Mouse (Mus musculus): ENCODE data around the gene Fam129a. TPM values are rescaled to one million over a fixed set of nuclear protein-coding genes. Genes with fewer than 3 reads are reported as not detected.

Gene Fam129a
- polyA plus RNA-seq, 1 experiment from 2014 or later: 1.4 TPM

DNA sequence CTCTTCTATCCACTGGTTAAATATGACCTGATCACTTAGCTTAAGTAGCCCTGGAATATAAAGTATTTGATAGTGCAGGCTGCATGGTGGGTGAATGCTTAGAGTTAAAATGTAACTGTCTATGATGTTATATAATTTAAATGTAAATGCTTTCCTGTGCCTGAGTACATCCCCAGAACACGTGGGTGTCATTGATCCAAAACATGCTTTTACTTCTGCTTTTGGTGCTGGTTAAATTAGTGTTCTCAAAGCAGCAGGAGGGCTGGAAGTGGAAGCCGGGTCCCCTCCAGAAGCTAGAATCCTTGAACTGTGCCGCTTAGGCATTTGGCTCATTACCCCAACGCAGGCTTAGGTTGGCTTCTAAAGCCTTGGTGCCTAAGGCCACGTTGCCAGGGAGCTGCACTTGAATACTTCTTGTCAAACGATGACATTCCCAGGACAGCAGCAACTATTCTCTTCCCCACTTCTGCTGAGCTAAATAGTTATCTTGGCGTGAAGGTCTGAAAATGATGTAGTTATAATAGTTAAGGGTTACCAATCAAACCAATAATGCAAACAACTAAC, 86.1 kb downstream of the Fam129a start:
- Histone ChIP-seq H3K4me1 (ENCODE audit: control insufficient read depth, insufficient read depth, low read length) (no peaks in the 10 kb centered on the region), H3K9me3 (replicated peaks; ENCODE audit: control insufficient read depth, low read length) (no peaks in the 10 kb centered on the region), H3K27ac (replicated peaks; ENCODE audit: low read depth, low read length) (no peak overlapping the region), H3K9ac (replicated peaks; ENCODE audit: low read length) (no peak overlapping the region), H3K4me2 (ENCODE audit: low read depth, low read length) (no peak overlapping the region), H3K4me3 (ENCODE audit: low read depth, low read length) (no peak overlapping the region), H3K27me3 (ENCODE audit: control insufficient read depth, insufficient read depth, low read length) (no peaks in the 10 kb centered on the region), H3K36me3 (replicated peaks; ENCODE audit: control insufficient read depth, insufficient read depth, low read depth, low read length) (no peaks in the 10 kb centered on the region)
- no peak for DNase-seq (ENCODE audit: low spot score)
- no peak for ATAC-seq (replicated peaks; ENCODE audit: insufficient number of reproducible peaks, low FRiP score, low TSS enrichment, low read depth)
- WGBS: 60% methylated on average over 7 of the region's 7 CpGs

GRCm38 (mm10) chr1:151658291-151658830, 87.4 kb downstream of the Fam129a start:
- Histone ChIP-seq H3K27me3 (ENCODE audit: control insufficient read depth, insufficient read depth, low read length) (no peaks in the 10 kb centered on the region), H3K4me2 (ENCODE audit: low read depth, low read length) (no peak overlapping the region), H3K27ac (replicated peaks; ENCODE audit: low read depth, low read length) (no peak overlapping the region), H3K36me3 (replicated peaks; ENCODE audit: control insufficient read depth, insufficient read depth, low read depth, low read length) (no peaks in the 10 kb centered on the region), H3K4me1 (ENCODE audit: control insufficient read depth, insufficient read depth, low read length) (no peaks in the 10 kb centered on the region), H3K9me3 (replicated peaks; ENCODE audit: control insufficient read depth, low read length) (no peaks in the 10 kb centered on the region), H3K4me3 (ENCODE audit: low read depth, low read length) (no peak overlapping the region), H3K9ac (replicated peaks; ENCODE audit: low read length) (no peak overlapping the region)
- ATAC-seq (replicated peaks; ENCODE audit: insufficient number of reproducible peaks, low FRiP score, low TSS enrichment, low read depth) (no peak), DNase-seq (ENCODE audit: low spot score) (no peak)
- WGBS: 89% methylated on average over 19 of the region's 19 CpGs

- ATAC-seq (replicated peaks; ENCODE audit: insufficient number of reproducible peaks, low FRiP score, low TSS enrichment, low read depth) (no peak), DNase-seq (ENCODE audit: low spot score) (no peak)
- H3K36me3 ChIP-seq (replicated peaks; ENCODE audit: control insufficient read depth, insufficient read depth, low read depth, low read length): no peaks in the 10 kb centered on the region
- H3K4me2 ChIP-seq (ENCODE audit: low read depth, low read length): no peak overlapping the region
- H3K27me3 ChIP-seq (ENCODE audit: control insufficient read depth, insufficient read depth, low read length): no peaks in the 10 kb centered on the region
- no peaks in the 10 kb centered on the region for H3K4me1 ChIP-seq (ENCODE audit: control insufficient read depth, insufficient read depth, low read length)
- H3K27ac ChIP-seq (replicated peaks; ENCODE audit: low read depth, low read length): no peak overlapping the region
- no peaks in the 10 kb centered on the region for H3K9me3 ChIP-seq (replicated peaks; ENCODE audit: control insufficient read depth, low read length)
- no peak overlapping the region for H3K9ac ChIP-seq (replicated peaks; ENCODE audit: low read length)
- no peak overlapping the region for H3K4me3 ChIP-seq (ENCODE audit: low read depth, low read length)
- 70% methylated on average over 8 of the region's 8 CpGs for WGBS
Measured at GRCm38 (mm10) chr1:151659636-151660035, 88.7 kb downstream of the Fam129a start.

DNA sequence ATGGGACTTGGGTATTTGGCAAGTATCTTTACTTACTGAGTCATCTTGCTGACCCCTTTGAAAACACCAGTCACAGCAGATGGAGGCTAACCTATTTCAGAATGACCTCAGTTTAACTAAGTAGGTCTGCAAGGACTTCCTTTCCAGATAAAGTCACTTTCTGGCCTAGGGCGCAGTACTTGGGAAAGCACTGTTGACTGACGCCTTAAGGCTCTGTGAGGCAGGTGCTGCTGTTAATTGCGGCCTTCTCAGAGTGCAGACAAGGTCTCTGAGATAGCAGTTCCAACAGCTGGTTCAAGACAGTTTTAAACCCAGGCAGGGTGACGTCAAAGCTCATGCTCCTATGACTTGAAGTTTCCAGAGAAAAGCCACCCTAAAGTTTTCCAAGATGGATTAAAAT, 89.3 kb downstream of the Fam129a start:
- H3K36me3 ChIP-seq (replicated peaks; ENCODE audit: control insufficient read depth, insufficient read depth, low read depth, low read length): no peaks in the 10 kb centered on the region
- no peak for ATAC-seq (replicated peaks; ENCODE audit: insufficient number of reproducible peaks, low FRiP score, low TSS enrichment, low read depth)
- no peaks in the 10 kb centered on the region for H3K4me1 ChIP-seq (ENCODE audit: control insufficient read depth, insufficient read depth, low read length)
- no peak overlapping the region for H3K9ac ChIP-seq (replicated peaks; ENCODE audit: low read length)
- WGBS: 82% methylated on average over 4 of the region's 4 CpGs
- no peak overlapping the region for H3K4me3 ChIP-seq (ENCODE audit: low read depth, low read length)
- DNase-seq (ENCODE audit: low spot score): no peak
- H3K9me3 ChIP-seq (replicated peaks; ENCODE audit: control insufficient read depth, low read length): no peaks in the 10 kb centered on the region
- no peaks in the 10 kb centered on the region for H3K27me3 ChIP-seq (ENCODE audit: control insufficient read depth, insufficient read depth, low read length)
- no peak overlapping the region for H3K27ac ChIP-seq (replicated peaks; ENCODE audit: low read depth, low read length)
- H3K4me2 ChIP-seq (ENCODE audit: low read depth, low read length): no peak overlapping the region

DNA sequence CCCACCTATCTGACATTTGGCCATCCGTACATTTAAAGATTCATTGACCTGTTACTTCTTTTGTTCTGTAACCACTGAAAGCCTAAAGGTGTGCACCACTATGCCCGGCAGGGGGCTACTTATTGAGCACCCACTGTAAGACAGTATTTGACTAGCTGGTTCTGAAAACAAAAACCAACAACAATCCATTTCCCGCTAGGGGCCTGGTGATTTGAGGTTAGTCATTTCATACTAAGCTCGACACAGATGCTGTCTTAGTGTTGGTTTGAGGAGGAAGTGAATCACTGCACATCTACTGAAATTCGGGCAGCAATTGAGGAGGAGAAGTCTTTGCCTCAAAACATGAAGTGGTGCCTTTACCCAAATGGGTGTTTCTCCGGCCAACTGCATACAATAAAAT, 89.9 kb downstream of the Fam129a start:
- Histone ChIP-seq H3K27ac (replicated peaks; ENCODE audit: low read depth, low read length) (no peak overlapping the region), H3K9ac (replicated peaks; ENCODE audit: low read length) (no peak overlapping the region), H3K4me1 (ENCODE audit: control insufficient read depth, insufficient read depth, low read length) (no peaks in the 10 kb centered on the region), H3K36me3 (replicated peaks; ENCODE audit: control insufficient read depth, insufficient read depth, low read depth, low read length) (no peaks in the 10 kb centered on the region), H3K4me3 (ENCODE audit: low read depth, low read length) (no peak overlapping the region), H3K27me3 (ENCODE audit: control insufficient read depth, insufficient read depth, low read length) (no peaks in the 10 kb centered on the region), H3K9me3 (replicated peaks; ENCODE audit: control insufficient read depth, low read length) (no peaks in the 10 kb centered on the region), H3K4me2 (ENCODE audit: low read depth, low read length) (no peak overlapping the region)
- WGBS: 88% methylated on average over 6 of the region's 6 CpGs
- DNase-seq (ENCODE audit: low spot score): no peak
- ATAC-seq (replicated peaks; ENCODE audit: insufficient number of reproducible peaks, low FRiP score, low TSS enrichment, low read depth): no peak

DNA sequence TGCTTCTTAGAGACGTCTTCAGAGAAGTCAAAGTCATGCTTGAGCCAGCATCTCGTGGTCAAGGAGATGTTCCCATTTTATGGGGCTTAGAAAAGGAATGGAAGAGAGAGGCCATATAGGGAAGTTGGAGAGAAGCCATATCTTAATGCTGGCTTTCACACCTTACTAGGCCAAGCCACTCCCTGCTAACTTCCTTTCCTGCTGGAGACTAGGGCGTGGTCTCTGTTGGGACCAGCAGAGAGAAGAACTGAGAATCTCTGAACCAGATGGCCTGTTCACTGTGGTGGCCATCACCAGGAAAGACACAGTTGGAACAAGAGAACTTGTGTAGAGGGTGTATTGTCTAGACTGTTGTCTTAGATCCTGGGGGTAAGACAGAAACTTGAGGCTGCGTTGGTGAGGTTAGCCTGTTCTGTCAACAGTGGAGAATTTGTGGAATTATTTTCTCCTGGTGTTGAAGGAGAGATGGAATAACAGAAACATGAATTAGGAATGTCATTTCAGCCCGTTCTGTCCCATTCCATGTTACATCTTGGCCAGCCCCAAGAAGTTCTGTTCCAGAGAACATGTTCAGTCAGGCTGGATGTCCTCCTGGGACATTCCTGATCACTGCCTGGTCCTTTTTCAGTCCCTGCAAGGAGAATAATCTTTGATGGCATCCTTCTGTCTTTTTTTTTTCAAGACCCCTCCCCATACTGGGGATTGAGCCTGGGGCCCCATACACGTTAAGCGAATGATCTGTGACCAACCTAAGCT, 90.9 kb downstream of the Fam129a start:
- ATAC-seq (replicated peaks; ENCODE audit: insufficient number of reproducible peaks, low FRiP score, low TSS enrichment, low read depth): no peak
- WGBS: 82% methylated on average over 7 of the region's 7 CpGs
- DNase-seq (ENCODE audit: low spot score): no peak
- Histone ChIP-seq H3K4me1 (ENCODE audit: control insufficient read depth, insufficient read depth, low read length) (no peaks in the 10 kb centered on the region), H3K4me2 (ENCODE audit: low read depth, low read length) (no peak overlapping the region), H3K9ac (replicated peaks; ENCODE audit: low read length) (no peak overlapping the region), H3K4me3 (ENCODE audit: low read depth, low read length) (no peak overlapping the region), H3K27ac (replicated peaks; ENCODE audit: low read depth, low read length) (no peak overlapping the region), H3K36me3 (replicated peaks; ENCODE audit: control insufficient read depth, insufficient read depth, low read depth, low read length) (no peaks in the 10 kb centered on the region), H3K27me3 (ENCODE audit: control insufficient read depth, insufficient read depth, low read length) (no peaks in the 10 kb centered on the region), H3K9me3 (replicated peaks; ENCODE audit: control insufficient read depth, low read length) (no peaks in the 10 kb centered on the region)

GRCm38 (mm10) chr1:151662958-151663357, 92.0 kb downstream of the Fam129a start:
- H3K27ac ChIP-seq (replicated peaks; ENCODE audit: low read depth, low read length): no peak overlapping the region
- H3K4me3 ChIP-seq (ENCODE audit: low read depth, low read length): no peak overlapping the region
- H3K9ac ChIP-seq (replicated peaks; ENCODE audit: low read length): no peak overlapping the region
- 92% methylated on average over 6 of the region's 6 CpGs for WGBS
- no peak for DNase-seq (ENCODE audit: low spot score)
- no peaks in the 10 kb centered on the region for H3K36me3 ChIP-seq (replicated peaks; ENCODE audit: control insufficient read depth, insufficient read depth, low read depth, low read length)
- H3K9me3 ChIP-seq (replicated peaks; ENCODE audit: control insufficient read depth, low read length): no peaks in the 10 kb centered on the region
- no peak for ATAC-seq (replicated peaks; ENCODE audit: insufficient number of reproducible peaks, low FRiP score, low TSS enrichment, low read depth)
- no peaks in the 10 kb centered on the region for H3K4me1 ChIP-seq (ENCODE audit: control insufficient read depth, insufficient read depth, low read length)
- H3K4me2 ChIP-seq (ENCODE audit: low read depth, low read length): no peak overlapping the region
- H3K27me3 ChIP-seq (ENCODE audit: control insufficient read depth, insufficient read depth, low read length): no peaks in the 10 kb centered on the region

DNA sequence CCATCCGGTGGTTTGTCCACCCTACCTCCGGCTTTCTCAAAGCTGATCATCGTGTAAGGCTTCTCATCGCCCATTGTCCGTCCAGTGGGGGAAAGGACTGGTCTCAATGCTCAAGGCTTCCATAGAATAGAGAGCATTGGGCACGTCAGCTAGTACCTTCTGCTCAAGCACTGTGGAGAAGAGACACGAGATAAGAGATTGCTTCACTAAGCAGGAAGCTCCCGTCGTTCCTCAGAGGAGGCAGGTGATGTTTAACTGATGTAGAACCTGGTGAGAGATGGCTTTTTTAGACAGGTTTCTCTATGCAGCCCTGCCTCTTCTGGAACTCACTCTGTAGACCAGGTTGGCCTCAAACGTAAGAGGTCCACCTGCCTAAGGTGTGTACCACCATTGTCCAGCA, 93.4 kb downstream of the Fam129a start:
- Histone ChIP-seq H3K27ac (replicated peaks; ENCODE audit: low read depth, low read length) (no peak overlapping the region), H3K9me3 (replicated peaks; ENCODE audit: control insufficient read depth, low read length) (no peaks in the 10 kb centered on the region), H3K27me3 (ENCODE audit: control insufficient read depth, insufficient read depth, low read length) (no peaks in the 10 kb centered on the region), H3K4me3 (ENCODE audit: low read depth, low read length) (no peak overlapping the region), H3K4me2 (ENCODE audit: low read depth, low read length) (no peak overlapping the region), H3K4me1 (ENCODE audit: control insufficient read depth, insufficient read depth, low read length) (no peaks in the 10 kb centered on the region), H3K9ac (replicated peaks; ENCODE audit: low read length) (no peak overlapping the region), H3K36me3 (replicated peaks; ENCODE audit: control insufficient read depth, insufficient read depth, low read depth, low read length) (no peaks in the 10 kb centered on the region)
- DNase-seq (ENCODE audit: low spot score) (no peak), ATAC-seq (replicated peaks; ENCODE audit: insufficient number of reproducible peaks, low FRiP score, low TSS enrichment, low read depth) (no peak)
- 91% methylated on average over 10 of the region's 10 CpGs for WGBS

Measured in embryonic facial prominence, embryonic 11.5 days (tissue).